In genomic region chr2:181582358-181582757, GRCm38 (mm10) we compare ENCODE assay signal across 8 mouse cellular contexts. TPM values are rescaled to one million over a fixed set of nuclear protein-coding genes. Genes with fewer than 3 reads are reported as not detected.
A peak's percentile ranks its signal among the peaks of the same experiment; 100 is the strongest.
DNase-seq lines count a peak whose midpoint lies in the region; ATAC-seq and TF ChIP-seq lines count a peak whose summit lies in the region.

No protein-coding gene starts in this region.

- no peaks in the 10 kb centered on the region for H3K9me3 ChIP-seq in kidney, embryonic 15.5 days (replicated peaks)
- no peaks in the 10 kb centered on the region for H3K9me3 ChIP-seq in embryonic facial prominence, embryonic 12.5 days
- no peaks in the 10 kb centered on the region for H3K9me3 ChIP-seq in heart, embryonic 16.5 days (replicated peaks; ENCODE audit: control insufficient read depth, low read length)
- no peaks in the 10 kb centered on the region for H3K9me3 ChIP-seq in liver, postnatal 0 days (ENCODE audit: low read length)

- WGBS in kidney, embryonic 15.5 days = 86% methylated on average over 2 of the region's 2 CpGs
- 87% methylated on average over 2 of the region's 2 CpGs for WGBS in kidney, adult 2 months
- 91% methylated on average over 2 of the region's 2 CpGs for WGBS in embryonic facial prominence, embryonic 12.5 days
- WGBS in heart, embryonic 16.5 days = 78% methylated on average over 2 of the region's 2 CpGs
- 79% methylated on average over 2 of the region's 2 CpGs for WGBS in liver, postnatal 0 days (ENCODE audit: insufficient replicate concordance)

- no peak for TF ChIP-seq CTCF in kidney, adult 2 months (conservative IDR thresholded peaks at IDR 0.05; ENCODE audit: insufficient read depth, insufficient read length, low read depth, low read length)
- no peak for TF ChIP-seq CTCF in liver, postnatal 0 days (IDR thresholded peaks at IDR 0.05; ENCODE audit: low read depth)

- H3K36me3 ChIP-seq in kidney, embryonic 15.5 days = peaks cover 44% of the 10 kb centered on the region
- H3K36me3 ChIP-seq in kidney, adult 2 months (ENCODE audit: control insufficient read depth, insufficient read depth, low read length) = no peaks in the 10 kb centered on the region
- peaks cover 39% of the 10 kb centered on the region for H3K36me3 ChIP-seq in embryonic facial prominence, embryonic 12.5 days
- H3K36me3 ChIP-seq in heart, embryonic 16.5 days (ENCODE audit: control insufficient read depth, insufficient read depth) = peaks cover 19% of the 10 kb centered on the region
- H3K36me3 ChIP-seq in liver, postnatal 0 days (replicated peaks; ENCODE audit: insufficient read depth, low read length) = peaks cover 28% of the 10 kb centered on the region

- no peak for ATAC-seq in kidney, embryonic 15.5 days (replicated peaks; ENCODE audit: low FRiP score)
- ATAC-seq in embryonic facial prominence, embryonic 12.5 days (ENCODE audit: insufficient number of reproducible peaks, insufficient read depth, low FRiP score, low TSS enrichment) = no peak
- ATAC-seq in heart, embryonic 16.5 days (replicated peaks; ENCODE audit: extremely low read depth, insufficient read depth, low FRiP score) = no peak
- no peak for ATAC-seq in liver, postnatal 0 days

- no peak overlapping the region for H3K9ac ChIP-seq in kidney, embryonic 15.5 days
- no peak overlapping the region for H3K9ac ChIP-seq in embryonic facial prominence, embryonic 12.5 days
- H3K9ac ChIP-seq in heart, embryonic 16.5 days (ENCODE audit: low read length) = no peak overlapping the region
- no peak overlapping the region for H3K9ac ChIP-seq in liver, postnatal 0 days (replicated peaks)

- peak overlapping the region; percentile 78 for H3K4me3 ChIP-seq in kidney, embryonic 15.5 days (replicated peaks)
- no peak overlapping the region for H3K4me3 ChIP-seq in kidney, adult 2 months (ENCODE audit: insufficient read depth, low read depth, low read length)
- H3K4me3 ChIP-seq in embryonic facial prominence, embryonic 12.5 days = peak overlapping the region; percentile 65; the same call in 1 of the 2 replicates
- H3K4me3 ChIP-seq in heart, embryonic 16.5 days (ENCODE audit: low read length) = no peak overlapping the region; the same call in 1 of the 2 replicates
- peak overlapping the region; percentile 95; the same call in 1 of the 2 replicates for H3K4me3 ChIP-seq in liver, postnatal 0 days (ENCODE audit: low read depth, low read length)

- peak overlapping the region; percentile 96 for H3K4me2 ChIP-seq in kidney, embryonic 15.5 days
- peak overlapping the region; percentile 78; the same call in 1 of the 2 replicates for H3K4me2 ChIP-seq in embryonic facial prominence, embryonic 12.5 days (replicated peaks)
- peak overlapping the region; percentile 96 for H3K4me2 ChIP-seq in heart, embryonic 16.5 days (ENCODE audit: low read depth, low read length)
- peak overlapping the region; percentile 98; the same call in 1 of the 2 replicates for H3K4me2 ChIP-seq in liver, postnatal 0 days (ENCODE audit: low read depth, low read length)

- peak overlapping the region; percentile 93 for H3K27ac ChIP-seq in kidney, embryonic 15.5 days
- H3K27ac ChIP-seq in kidney, adult 2 months (ENCODE audit: insufficient read depth, low read depth, low read length) = no peak overlapping the region
- H3K27ac ChIP-seq in embryonic facial prominence, embryonic 12.5 days = no peak overlapping the region
- peak overlapping the region; percentile 11; the same call in 1 of the 2 replicates for H3K27ac ChIP-seq in heart, embryonic 16.5 days (ENCODE audit: low read length)
- H3K27ac ChIP-seq in liver, postnatal 0 days (ENCODE audit: low read depth) = peak overlapping the region; percentile 66

- no peaks in the 10 kb centered on the region for H3K27me3 ChIP-seq in kidney, embryonic 15.5 days
- no peaks in the 10 kb centered on the region for H3K27me3 ChIP-seq in kidney, adult 2 months (replicated peaks; ENCODE audit: control insufficient read depth, insufficient read depth, low read length)
- no peaks in the 10 kb centered on the region for H3K27me3 ChIP-seq in embryonic facial prominence, embryonic 12.5 days
- H3K27me3 ChIP-seq in heart, embryonic 16.5 days (ENCODE audit: control insufficient read depth, insufficient read depth, low read length) = no peaks in the 10 kb centered on the region
- no peaks in the 10 kb centered on the region for H3K27me3 ChIP-seq in liver, postnatal 0 days (ENCODE audit: insufficient read depth, low read length)

- no peak for TF ChIP-seq EP300 in liver, postnatal 0 days (IDR thresholded peaks at IDR 0.05; ENCODE audit: low read depth)

- no peak for TF ChIP-seq POLR2A in kidney, adult 2 months (IDR thresholded peaks at IDR 0.05; ENCODE audit: low read depth, low read length)

- intact Hi-C loops in left cerebral cortex, postnatal 10 days (cut with DNase I) = loop anchor here (5.0 kb wide), 1 partner anchor 190 kb away; no protein-coding TSS in a partner anchor

- H3K4me1 ChIP-seq in kidney, embryonic 15.5 days = peaks cover 39% of the 10 kb centered on the region
- H3K4me1 ChIP-seq in kidney, adult 2 months (ENCODE audit: control insufficient read depth, insufficient read depth, low read length) = peaks cover 8% of the 10 kb centered on the region; the same call in 1 of the 2 replicates
- H3K4me1 ChIP-seq in embryonic facial prominence, embryonic 12.5 days = peaks cover 20% of the 10 kb centered on the region
- peaks cover 28% of the 10 kb centered on the region for H3K4me1 ChIP-seq in heart, embryonic 16.5 days (ENCODE audit: control insufficient read depth, insufficient read depth, low read length)
- peaks cover 43% of the 10 kb centered on the region for H3K4me1 ChIP-seq in liver, postnatal 0 days (ENCODE audit: insufficient read depth)

- DNase-seq in kidney, adult 2 months = no peak
- DNase-seq in liver, postnatal 0 days = peak; percentile 13
- no peak for DNase-seq in Muller cell, postnatal 12 days (ENCODE audit: inconsistent ontology term)
- no peak for DNase-seq in layer of hippocampus, adult 11-12 months (ENCODE audit: low spot score)
- DNase-seq in left cerebral cortex, postnatal 10 days (ENCODE audit: extremely low spot score in 1 of 2, low spot score in 2 of 2) = no peak

RNA-seq across cellular contexts. Expression of gene Uckl1, which starts 2.3 kb away (rescaled TPM):
- polyA plus RNA-seq in kidney, embryonic 15.5 days (2015; fragmentation: Nextera tagmentation; extraction: Ambion mirVana) = 50.7 and 59.0 TPM in 2 replicates
- 107 and 130 TPM in 2 replicates for polyA plus RNA-seq in kidney, adult 2 months (2012; rRNA removed)
- 39.0 and 45.1 TPM in 2 replicates for polyA plus RNA-seq in embryonic facial prominence, embryonic 12.5 days (2016; fragmentation: Nextera tagmentation; extraction: Ambion mirVana)
- polyA plus RNA-seq in heart, embryonic 16.5 days (2015; fragmentation: Nextera tagmentation; extraction: Ambion mirVana) = 77.3 and 85.8 TPM in 2 replicates
- 20.3 and 22.8 TPM in 2 replicates for polyA plus RNA-seq in liver, postnatal 0 days (2015; fragmentation: Nextera tagmentation; extraction: Ambion mirVana)
- total RNA-seq in left cerebral cortex, postnatal 10 days (2021) = 10 to 100 TPM; 34.7 to 53.6 TPM

RNA-seq across cellular contexts. Expression of gene Prpf6, which starts 9.3 kb away (rescaled TPM):
- 67.4 and 69.5 TPM in 2 replicates for polyA plus RNA-seq in kidney, embryonic 15.5 days (2015; fragmentation: Nextera tagmentation; extraction: Ambion mirVana)
- polyA plus RNA-seq in kidney, adult 2 months (2012; rRNA removed) = 19.6 and 22.1 TPM in 2 replicates
- 74.4 and 74.8 TPM in 2 replicates for polyA plus RNA-seq in embryonic facial prominence, embryonic 12.5 days (2016; fragmentation: Nextera tagmentation; extraction: Ambion mirVana)
- 47.4 and 47.6 TPM in 2 replicates for polyA plus RNA-seq in heart, embryonic 16.5 days (2015; fragmentation: Nextera tagmentation; extraction: Ambion mirVana)
- 16.7 and 17.5 TPM in 2 replicates for polyA plus RNA-seq in liver, postnatal 0 days (2015; fragmentation: Nextera tagmentation; extraction: Ambion mirVana)
- 10 to 100 TPM; 44.9 to 48.8 TPM for total RNA-seq in left cerebral cortex, postnatal 10 days (2021)

RNA-seq across cellular contexts. Expression of gene Zfp512b, which starts 10.2 kb away (rescaled TPM):
- polyA plus RNA-seq in kidney, embryonic 15.5 days (2015; fragmentation: Nextera tagmentation; extraction: Ambion mirVana) = 43.1 and 51.6 TPM in 2 replicates
- polyA plus RNA-seq in kidney, adult 2 months (2012; rRNA removed) = 32.2 and 41.3 TPM in 2 replicates
- 95.3 and 101 TPM in 2 replicates for polyA plus RNA-seq in embryonic facial prominence, embryonic 12.5 days (2016; fragmentation: Nextera tagmentation; extraction: Ambion mirVana)
- 22.8 and 26.0 TPM in 2 replicates for polyA plus RNA-seq in heart, embryonic 16.5 days (2015; fragmentation: Nextera tagmentation; extraction: Ambion mirVana)
- polyA plus RNA-seq in liver, postnatal 0 days (2015; fragmentation: Nextera tagmentation; extraction: Ambion mirVana) = 8.9 and 10.5 TPM in 2 replicates
- total RNA-seq in left cerebral cortex, postnatal 10 days (2021) = 100 to 1,000 TPM; 139 to 152 TPM

RNA-seq across cellular contexts. Expression of gene Samd10, which starts 16.7 kb away (rescaled TPM):
- polyA plus RNA-seq in kidney, embryonic 15.5 days (2015; fragmentation: Nextera tagmentation; extraction: Ambion mirVana) = 24.6 and 26.3 TPM in 2 replicates
- polyA plus RNA-seq in kidney, adult 2 months (2012; rRNA removed) = 26.1 and 30.2 TPM in 2 replicates
- 16.4 and 17.9 TPM in 2 replicates for polyA plus RNA-seq in embryonic facial prominence, embryonic 12.5 days (2016; fragmentation: Nextera tagmentation; extraction: Ambion mirVana)
- 11.2 and 12.4 TPM in 2 replicates for polyA plus RNA-seq in heart, embryonic 16.5 days (2015; fragmentation: Nextera tagmentation; extraction: Ambion mirVana)
- 2.1 and 2.3 TPM in 2 replicates for polyA plus RNA-seq in liver, postnatal 0 days (2015; fragmentation: Nextera tagmentation; extraction: Ambion mirVana)
- 10 to 100 TPM; 27.1 to 28.8 TPM for total RNA-seq in left cerebral cortex, postnatal 10 days (2021)

Comparison
In these comparisons a context has a peak if more than half of its experiments do, and no peak if none do; other contexts are left out.
1. H3K27ac ChIP-seq: peak in kidney, embryonic 15.5 days (single experiment), heart, embryonic 16.5 days (single experiment) and liver, postnatal 0 days (single experiment); none in kidney, adult 2 months (single experiment) and embryonic facial prominence, embryonic 12.5 days (single experiment).
2. H3K4me3 ChIP-seq: peak in kidney, embryonic 15.5 days (single experiment), embryonic facial prominence, embryonic 12.5 days (single experiment) and liver, postnatal 0 days (single experiment); none in kidney, adult 2 months (single experiment) and heart, embryonic 16.5 days (single experiment).
3. Peak in every context shown above with its lines, with median percentiles within 50 percentile points of each other: H3K4me2 ChIP-seq.